Mouse (Mus musculus) G1E (cell line): ENCODE results near the gene Calhm4.
"Not testable (repeated sequence)": the region's sequence is repeated elsewhere in the genome, so short reads cannot be mapped to it uniquely, and the experiment has no call there.

Experiments used
- CTCF ChIP-seq: IDR thresholded peaks from 2 replicates; pipeline ENCODE4 v1.5.1; 2012; ENCODE audit warnings: low read depth, low read length, inconsistent platforms, mixed read lengths
- GATA1 ChIP-seq: IDR thresholded peaks from 2 replicates; pipeline ENCODE4 v1.6.1; 2012; ENCODE audit warnings: borderline replicate concordance, low read length, inconsistent platforms, mixed read lengths
- GATA2 ChIP-seq: IDR thresholded peaks from 2 replicates; pipeline ENCODE4 v1.6.1; 2012; ENCODE audit warnings: low read depth, low read length, inconsistent platforms, borderline replicate concordance
- POLR2AphosphoS5 ChIP-seq: IDR thresholded peaks from 2 replicates; pipeline ENCODE4 v1.6.1; 2012; ENCODE audit warnings: low read depth, low read length, inconsistent platforms; ENCODE audit not compliant: insufficient replicate concordance
- TAL1 ChIP-seq: conservative IDR thresholded peaks from 2 replicates; pipeline ENCODE4 v1.6.1; 2012; ENCODE audit warnings: low read depth, low read length, inconsistent platforms, mixed read lengths

- not testable (repeated sequence) for TF ChIP-seq GATA1, CTCF, TAL1, GATA2, POLR2AphosphoS5
Observed at GRCm38 (mm10) chr10:33996686-33997085, 47.4 kb downstream of the Calhm4 start.
